Mouse (Mus musculus) CD4-positive helper T cell, adult 2 months (primary cell): Measurements from ENCODE around the gene Gad1.

Experiments
- DNase-seq: peaks from one replicate; pipeline ENCODE4 v3.0.0-alpha.2; 2012; ENCODE audit warnings: low read depth, missing footprints, low spot score

Gad1 gene

DNA sequence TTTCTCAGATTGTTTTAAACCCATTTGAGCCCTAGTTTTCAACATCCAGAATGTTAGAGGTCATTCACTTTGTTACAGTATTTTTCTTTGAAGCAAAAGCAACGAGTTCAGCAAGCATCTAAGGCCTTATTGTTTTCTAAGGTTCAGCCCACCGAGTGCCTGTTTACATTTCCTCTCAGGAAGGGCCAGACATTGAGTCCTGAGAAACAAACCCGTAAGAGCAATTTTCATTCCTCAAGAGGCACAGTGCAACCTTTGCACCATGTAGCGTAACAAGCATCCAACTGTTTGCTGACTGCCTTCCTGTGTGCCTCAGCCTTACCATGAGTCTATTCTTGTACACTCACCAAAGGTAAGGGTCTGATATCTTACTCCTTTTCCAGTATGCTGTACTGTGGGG, at the start of gene Gad1:
Gene Gad1 (plus strand): TSS at position 301 of the 400 bp plus-strand sequence.
- DNase-seq: no peak

DNA sequence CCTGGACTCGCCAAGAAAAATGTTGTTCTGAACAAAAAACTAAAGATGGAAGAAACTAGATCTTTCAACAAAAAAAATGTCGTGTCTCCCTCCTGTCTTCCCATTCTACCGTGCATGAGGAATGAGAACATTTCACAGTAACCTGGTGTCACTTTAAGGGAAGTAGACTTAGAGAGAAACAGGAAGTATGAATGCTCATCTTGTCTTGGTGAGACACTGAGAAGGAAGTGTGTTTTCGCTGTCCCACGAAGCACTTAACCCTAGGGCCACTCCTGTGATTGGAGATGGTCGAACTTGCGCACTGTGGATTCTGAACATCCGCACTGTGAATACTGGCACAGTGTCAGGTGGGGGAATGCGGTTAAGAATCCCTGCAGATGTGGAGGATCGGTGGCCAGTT, 49.4 kb upstream of the Gad1 start:
- no peak for DNase-seq

DNA sequence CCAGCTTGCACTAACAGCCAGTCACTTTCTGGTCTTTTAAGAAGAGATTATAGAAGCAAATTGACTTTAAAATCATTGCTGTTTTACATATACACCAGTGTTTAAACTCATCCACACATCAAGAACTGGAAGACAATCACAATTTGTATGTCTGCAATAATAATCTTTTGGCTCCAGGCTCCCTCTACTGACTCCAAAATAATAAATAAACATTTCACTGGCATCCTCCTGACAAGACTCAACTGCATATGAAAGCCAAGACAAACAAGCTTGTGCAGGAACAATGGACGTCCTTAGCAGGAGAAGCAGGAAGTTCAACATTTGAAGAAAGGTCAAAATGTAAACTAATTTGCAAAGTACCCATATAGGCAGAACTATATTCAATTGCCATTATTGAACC, 47.6 kb upstream of the Gad1 start:
- DNase-seq: no peak

DNA sequence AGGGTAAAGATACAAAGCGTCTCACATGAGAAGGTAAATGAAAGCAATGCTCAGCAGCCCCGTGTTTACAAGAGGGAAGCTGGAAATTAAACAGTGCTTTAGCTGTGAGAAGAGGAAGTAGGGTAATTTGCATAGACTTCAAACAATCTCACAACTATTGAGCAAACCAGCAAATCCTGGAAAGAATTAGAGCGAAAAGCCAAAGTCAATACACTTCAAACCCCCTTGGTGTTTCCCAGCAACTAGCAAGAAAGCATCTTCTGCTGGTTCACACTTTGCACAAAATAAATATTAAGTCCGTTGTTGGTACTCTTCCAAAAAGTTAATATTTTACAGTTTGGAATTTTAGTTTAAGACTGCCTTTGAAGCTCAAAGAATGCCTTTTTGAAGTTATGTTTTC, 47.0 kb upstream of the Gad1 start:
- DNase-seq: no peak

DNA sequence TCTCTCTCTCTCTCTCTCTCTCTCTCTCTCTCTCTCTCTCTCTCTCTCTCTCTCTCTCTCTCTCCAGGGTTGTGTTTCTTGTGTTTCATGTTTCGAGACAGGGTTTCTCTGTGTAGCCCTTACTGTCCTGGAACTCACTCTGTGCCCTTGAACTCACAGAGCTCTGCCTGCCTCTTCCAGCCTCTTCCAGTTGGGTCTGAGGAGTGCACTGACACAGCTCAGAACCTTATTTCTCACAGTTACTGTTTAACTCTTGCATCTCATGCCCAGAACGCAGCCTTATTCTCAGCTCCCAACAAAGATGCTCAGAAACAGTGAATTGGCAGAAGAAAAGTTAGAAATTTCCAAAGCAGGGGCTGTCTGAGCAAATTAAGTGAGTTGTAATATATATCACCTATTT, 46.5 kb upstream of the Gad1 start:
- DNase-seq: no peak

DNA sequence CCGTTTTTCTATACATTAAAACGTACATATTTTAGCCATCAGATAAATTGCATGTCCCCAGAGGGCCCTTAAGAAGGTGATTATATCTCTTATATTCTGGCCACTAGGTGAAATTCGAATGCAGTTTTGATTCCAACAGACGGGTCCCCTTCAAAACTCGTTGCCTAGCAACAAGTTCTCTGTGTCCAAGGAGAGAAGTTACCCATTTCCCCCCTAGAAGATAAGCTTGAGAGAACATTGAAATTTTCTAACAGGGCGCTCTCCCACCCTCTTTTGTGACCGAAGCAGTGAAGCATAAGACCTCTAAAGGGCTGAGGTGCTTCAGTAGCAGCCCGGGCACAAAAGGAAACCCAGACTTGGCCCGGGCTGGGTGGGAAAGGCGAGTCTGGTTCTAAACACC, 44.4 kb upstream of the Gad1 start, which contains the start of gene Erich2:
Gene Erich2 (plus strand): TSS at position 324 of the 400 bp plus-strand sequence.
- no peak for DNase-seq

DNA sequence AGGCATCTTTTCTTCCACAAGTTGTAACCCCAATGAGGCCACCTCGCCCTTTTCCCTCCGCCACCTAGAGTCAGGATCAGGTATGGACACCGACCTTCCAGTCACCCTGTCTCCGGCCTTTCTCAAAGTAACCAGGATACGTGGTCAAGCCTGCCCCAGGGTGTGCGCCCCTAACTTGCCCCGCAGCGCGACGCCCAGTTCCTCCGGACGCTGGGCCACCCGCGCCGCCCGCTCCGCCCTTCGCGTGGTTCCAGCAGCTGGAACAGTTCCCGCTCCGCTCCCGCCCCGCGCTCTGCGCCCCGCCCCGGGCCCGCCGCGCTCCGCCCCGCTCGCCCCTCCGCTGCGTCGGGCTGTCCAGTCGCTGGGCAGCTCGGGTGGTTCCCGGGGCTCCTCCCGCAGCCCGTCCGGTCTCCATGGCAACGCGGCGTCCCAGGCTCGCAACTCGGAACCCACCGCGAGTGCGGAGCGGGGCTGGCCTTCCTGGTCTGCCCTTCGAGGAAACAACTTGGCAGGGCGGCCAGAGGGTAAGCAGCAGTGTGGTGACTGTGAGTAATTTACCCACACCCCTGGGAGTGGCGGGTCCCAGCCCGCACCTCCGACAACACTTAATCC, 43.7 kb upstream of the Gad1 start:
- peak; percentile 11 for DNase-seq

DNA sequence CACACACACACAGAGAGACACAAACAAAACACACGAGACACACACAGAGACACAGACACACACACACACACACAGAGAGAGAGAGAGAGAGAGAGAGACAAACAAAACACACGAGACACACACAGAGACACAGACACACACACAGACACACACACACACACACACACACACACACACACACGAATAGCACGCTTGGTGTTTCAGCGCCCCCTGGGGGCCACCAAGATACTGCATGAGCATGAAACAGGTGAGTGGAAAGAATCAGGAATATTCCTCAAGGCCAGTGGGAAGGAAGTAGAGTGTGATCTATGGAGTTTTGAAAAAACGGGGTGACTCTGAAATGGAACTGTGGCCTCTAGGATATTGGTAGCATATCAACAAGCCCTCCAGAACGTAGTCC, 14.6 kb upstream of the Gad1 start:
- peak; percentile 18 for DNase-seq

DNA sequence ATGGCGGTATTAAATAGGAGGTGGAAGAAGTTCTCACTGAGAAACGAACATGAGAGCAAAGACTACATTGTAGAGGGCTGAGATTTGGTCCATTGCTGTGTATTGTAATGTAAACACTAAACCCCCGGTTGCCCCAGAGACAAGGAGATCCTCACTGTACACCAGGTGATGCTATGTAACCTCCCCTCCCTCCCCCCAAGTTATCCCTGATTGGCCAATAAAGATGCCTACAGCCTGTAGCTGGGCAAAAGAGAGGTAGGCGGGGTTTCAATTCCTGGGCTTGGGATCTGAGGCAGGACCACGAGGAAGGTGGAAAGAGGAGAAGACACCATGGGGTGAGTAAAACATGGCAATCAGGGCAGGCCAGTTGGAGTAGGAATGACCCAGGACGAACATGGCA, 2.2 kb upstream of the Gad1 start:
- DNase-seq: no peak

DNA sequence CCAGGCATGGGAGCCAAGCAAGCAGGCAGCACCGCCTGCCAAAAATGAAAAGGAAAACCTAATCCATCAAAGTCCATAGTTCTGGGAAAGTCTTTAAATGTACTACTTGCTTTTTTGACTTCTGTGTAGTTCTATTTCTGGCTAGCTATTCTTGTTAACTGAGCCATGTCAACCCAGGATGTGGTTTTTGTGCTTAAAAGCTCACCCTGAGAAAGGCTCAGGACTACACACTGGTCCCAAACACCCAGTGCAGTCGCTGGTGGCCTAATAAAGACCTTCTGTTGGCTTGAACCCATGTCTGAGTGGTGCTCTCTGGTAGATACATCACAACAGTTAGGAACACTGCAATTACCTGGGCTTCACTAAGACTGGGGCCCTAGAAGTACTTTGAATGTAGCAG, 1.4 kb upstream of the Gad1 start:
- DNase-seq: no peak

DNA sequence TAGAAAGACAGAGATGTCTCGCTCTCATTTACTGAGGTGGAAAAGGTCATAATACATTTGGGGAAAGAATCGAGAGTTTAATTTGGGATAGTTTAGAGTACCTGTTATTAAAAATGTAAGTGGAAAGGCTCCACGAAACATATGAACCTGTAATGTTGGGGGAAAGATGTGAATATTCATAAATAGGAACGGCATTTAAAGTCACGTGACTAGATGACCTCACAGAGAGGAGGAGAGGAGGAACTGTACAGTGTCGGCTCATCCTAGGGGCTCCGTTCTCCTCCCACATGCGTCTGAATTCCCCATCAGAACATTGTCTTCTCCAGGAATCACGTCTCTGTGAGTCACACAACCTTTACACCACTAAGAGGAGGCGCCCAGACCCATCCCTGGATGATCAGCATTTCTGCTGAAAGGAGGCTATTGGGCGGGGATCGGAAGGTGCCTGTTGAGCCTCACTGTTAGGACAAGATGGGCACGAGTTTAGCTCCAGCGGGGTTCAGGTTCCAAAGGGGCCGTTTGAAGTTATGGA, 739 bp upstream of the Gad1 start:
- no peak for DNase-seq

DNA sequence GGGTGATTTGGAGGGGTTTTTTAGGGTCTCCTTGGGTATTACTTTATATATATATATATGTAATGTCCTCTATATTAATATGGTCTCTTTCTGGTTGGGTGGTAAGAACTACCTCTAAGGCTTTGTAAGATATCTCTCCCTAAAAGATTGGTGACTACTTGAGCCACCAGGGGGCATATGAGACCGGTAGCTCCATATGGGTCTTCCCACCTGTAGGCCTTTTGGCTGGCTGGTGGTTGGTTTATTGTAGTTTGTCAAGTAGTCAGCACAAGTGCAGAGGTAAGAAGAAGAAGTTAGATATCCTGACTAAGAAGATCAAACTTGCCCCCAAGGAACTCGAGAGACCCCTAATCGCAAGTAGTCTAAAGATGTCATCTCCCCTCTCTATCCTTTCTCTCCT, 954 bp downstream of the Gad1 start:
- DNase-seq: no peak

DNA sequence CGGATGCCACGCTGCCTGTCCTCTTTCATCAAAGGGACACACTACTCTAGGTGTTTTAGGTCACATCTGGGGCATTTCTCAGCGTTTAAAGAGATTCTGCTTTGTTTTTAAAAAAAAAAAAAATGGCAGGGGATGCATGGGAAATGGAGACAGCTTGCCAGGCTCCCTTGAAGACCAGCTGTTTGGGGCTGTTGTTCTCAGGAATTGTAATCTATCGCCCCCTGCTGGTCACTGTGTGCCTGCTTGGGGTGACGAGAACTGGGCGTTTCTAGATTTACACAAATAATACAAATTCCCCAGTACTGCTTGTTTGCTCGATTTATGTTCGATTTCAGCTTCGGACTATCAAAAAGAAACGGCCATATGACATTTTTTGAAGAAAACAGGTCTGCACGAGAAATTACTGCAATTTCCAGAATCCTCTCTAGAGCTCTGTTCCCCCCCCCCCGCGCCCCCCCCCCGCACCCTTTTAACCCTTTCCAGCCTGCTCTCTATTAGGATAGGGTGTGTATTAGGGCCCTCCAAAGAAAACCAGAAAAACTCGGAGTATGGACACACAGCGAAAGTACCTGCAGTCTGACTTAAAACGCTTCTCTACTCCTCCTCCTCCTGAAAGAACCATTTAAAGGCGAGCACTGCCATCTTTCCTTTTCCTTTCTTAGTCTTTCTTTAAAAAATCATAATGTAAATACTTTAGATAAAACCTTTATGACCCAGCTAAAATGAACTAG, 5.4 kb downstream of the Gad1 start:
- DNase-seq: peak; percentile 69

DNA sequence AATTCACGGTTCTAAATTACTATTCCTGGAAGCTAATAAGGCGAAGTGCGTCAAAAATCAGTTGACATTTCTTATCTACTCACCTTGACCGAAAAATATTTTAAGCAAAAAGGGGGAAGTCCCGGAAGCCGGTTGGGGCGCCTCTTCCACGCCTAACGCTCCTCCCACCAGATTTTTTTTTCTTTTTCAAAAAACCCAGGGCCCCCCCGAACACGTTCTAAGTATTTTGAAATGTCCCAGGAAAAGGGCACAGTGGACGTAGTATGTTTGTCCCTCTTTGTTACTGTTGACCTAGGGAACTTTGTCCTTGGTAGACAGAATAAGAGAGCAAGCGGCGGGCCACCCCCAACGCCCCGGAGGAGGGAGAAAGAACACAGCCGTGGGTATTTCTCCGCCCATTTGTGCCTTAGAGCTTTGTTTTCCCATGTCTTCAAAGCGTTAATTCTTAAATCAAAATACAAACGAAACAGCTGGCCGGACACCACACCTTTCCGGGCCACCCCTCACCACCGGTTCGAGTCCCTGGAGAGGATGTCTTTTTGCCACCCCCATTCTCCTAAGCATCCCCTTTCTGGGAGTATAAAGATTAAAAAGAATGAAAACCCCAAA, 6.1 kb downstream of the Gad1 start:
- DNase-seq: peak; percentile 21

DNA sequence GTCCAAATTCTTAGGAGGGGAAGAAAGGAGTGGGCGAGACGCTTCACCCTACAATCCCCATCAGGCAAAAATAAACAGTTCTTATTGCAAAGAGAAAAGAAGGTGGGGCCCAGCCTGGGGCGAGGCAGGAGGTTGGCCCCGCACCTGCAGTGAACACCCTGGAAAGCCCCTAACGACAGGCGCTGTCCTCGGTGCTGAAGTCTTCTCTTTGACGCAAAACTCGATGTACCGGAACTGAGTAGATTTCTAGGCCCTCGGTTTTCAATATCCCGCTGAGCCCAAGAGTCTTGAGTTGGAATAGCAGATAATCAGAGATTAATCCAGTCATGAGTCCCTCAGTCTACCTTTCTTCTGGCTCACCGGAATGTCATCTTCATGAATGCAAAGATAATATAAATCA, 6.6 kb downstream of the Gad1 start:
- peak; percentile 71 for DNase-seq

DNA sequence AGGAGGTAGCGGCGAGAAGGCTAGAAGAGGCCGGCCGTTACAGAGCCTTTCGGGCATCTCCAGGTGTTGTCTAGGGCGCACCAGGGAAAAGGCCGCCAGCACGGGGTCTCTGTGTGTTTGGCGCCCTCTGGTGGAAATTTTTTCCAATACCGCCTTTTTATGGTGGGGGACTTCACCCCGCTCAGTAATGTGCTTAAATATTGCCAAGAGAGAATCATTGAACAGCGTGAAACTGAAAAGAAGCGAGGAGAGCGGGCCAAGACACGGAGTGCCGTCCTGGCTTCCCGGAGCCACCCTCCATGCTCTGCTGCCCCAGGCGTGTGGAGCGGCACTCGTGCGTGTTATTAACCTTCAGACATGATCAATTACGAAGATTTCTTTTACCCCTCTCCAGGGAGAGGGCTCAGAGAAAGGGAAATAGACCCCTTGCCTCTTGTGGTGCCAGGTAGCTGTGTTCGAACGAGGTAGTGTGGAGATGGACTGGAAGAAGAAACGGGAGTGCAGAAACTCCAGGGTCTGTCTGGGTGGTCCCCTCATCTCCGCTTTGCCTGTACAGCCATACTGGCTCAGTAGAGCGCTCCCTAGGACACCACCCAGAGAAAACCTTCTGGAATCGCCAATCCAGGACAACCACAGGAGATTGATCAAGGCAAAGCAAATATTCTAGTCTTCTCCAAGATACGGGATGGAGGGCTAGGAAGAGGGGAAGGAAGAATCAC, 8.4 kb downstream of the Gad1 start:
- DNase-seq: peak; percentile 24

DNA sequence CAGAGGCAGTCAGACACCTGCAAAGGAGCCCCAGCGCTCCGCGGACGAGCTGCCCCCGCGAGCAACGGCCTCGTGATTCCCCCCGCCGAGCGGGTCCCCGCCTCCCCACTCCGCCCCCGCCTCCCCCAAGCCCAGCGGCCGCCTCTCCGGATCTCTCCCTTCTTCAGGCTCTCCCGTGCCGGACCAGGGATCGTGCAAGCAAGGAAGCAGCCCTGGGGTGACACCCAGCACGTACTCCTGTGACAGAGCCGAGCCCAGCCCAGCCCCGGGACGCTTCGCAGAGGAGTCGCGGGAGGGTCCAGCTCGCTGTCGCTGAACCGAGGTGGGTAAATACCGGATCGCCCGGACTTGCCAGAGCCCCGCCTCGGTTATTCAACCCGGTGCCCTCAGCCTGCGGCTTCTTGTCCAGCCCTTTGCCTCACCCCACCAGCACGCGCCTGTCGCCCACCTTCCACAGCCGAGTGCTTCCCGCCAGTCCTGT, 9.2 kb downstream of the Gad1 start:
- DNase-seq: no peak

DNA sequence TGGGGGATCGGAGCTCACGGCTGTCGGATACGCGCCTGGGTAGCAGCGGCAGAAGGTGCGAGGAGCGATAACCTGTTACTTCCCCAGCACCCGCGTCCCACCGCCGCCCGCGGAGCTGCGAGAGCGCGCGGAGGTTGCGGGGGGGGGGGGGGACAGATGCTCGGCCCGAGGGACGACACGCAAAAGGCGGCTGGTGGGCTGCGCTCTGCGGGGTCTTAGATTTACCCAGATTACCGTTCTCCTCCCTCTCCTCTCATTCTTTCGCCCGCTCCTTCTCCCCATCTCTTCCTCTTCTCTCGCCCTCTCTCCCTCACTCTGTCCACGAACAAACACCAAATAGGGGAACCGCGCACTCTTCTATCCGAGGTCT, 9.7 kb downstream of the Gad1 start:
- DNase-seq: no peak

DNA sequence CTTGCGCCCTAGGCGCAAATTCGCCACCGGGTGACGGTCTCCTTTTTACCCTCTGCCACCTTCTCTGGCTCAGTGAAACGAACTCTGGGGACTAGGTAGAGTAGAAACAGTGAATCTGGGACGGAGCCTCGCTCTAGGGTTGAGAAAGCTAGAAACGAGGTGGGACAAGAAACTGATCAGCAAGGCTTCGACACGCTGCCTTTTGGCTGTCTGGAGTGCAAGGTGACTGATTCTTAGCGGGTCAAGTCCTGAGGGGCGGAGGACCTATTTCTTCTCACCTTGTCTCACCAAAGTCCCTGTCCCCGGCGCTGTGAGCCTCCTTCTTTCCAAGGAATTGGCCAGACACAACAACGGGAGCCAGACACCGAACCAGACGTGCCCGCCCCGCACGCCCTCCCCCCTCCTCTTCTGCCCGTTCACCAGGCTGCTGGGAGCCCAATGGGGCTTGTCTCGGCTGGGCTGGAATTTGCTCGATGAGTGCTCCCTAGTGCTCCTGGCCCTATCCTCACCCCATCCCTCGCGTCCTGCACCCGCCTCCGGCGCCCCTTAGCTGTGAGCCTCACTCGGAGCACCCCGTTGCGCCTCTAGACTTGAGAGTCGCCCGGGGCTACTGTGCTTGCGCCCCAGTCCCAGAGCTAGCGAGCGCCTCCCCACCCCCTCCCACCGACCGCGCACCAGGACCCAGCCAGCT, 10.3 kb downstream of the Gad1 start:
- DNase-seq: no peak

DNA sequence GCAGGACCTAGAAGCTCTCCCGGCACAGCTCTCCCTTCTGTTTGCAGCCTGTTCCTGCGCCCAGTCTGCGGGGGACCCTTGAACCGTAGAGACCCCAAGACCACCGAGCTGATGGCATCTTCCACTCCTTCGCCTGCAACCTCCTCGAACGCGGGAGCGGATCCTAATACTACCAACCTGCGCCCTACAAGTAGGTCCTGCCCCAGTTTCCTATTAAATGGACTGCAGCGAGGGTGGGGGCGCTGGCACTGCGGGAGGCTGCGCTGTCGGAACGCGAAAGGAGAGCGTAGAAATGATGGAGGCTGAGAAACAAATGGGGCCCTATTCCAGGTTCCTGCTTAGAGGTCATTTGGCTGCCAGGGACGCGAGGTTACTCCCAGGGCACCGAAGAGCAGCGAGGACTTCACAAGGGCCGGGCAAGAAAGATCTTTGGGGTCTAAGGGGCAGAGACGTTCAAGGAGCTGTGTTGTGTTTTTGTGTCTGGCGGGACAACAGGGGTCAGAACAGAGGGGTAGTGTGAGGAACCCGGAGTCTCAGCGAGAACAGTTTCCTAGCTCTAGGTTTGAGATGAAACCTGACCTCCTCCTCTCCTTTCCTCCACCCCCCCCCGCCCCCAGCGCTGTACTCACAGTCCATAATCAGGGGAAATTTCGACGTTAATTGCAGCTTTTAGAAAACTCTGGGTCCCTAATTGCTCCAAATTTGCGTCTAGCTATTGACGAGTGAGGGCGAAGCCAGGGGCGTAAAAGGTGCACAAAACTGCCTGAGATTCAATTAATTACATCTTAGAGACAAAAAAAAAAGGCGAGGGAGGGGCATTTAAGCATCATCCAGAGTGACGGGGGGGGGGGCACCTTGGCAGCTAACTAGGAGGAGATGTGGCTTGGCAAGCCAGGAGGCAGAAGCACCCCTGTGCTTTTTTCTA, 11.1 kb downstream of the Gad1 start:
- DNase-seq: no peak
